Mouse (Mus musculus): ENCODE results near the gene Uba2. TPM values are rescaled to one million over a fixed set of nuclear protein-coding genes. Genes with fewer than 3 reads are reported as not detected.

Gene Uba2
- polyA plus RNA-seq, 1 experiment from 2014 or later = 199 TPM

DNA sequence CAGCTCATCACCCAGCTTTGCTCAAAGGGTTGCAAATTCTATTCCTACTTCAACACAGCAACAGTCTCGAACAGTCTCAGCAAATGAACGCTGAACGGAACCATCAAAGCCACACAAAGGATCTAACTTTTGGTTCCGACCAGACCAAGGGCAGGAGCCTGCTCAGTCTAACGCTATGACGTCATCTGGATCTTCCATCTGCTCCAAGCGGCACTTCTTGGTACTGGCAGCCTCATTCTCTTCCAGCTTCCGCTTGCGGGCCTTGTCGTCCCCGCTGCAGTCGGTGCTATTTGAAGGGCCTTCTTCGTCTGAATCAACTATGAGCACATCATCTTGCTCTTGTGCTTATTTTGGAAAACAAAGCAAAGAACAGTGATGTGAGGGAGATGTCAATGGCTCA, 28.3 kb downstream of the Uba2 start:
- Histone ChIP-seq H3K4me2 (ENCODE audit: low read length) (no peak overlapping the region), H3K9ac (ENCODE audit: low read length) (no peak overlapping the region), H3K9me3 (replicated peaks; ENCODE audit: control insufficient read depth, low read length) (no peaks in the 10 kb centered on the region), H3K4me3 (ENCODE audit: low read depth, low read length) (no peak overlapping the region), H3K27ac (ENCODE audit: low read depth, low read length) (no peak overlapping the region), H3K27me3 (replicated peaks; ENCODE audit: control insufficient read depth, insufficient read depth, low read length) (no peaks in the 10 kb centered on the region), H3K36me3 (ENCODE audit: control insufficient read depth, insufficient read depth, low read length) (peaks cover 62% of the 10 kb centered on the region), H3K4me1 (ENCODE audit: control insufficient read depth, insufficient read depth, low read length) (no peaks in the 10 kb centered on the region)
- 95% methylated on average over 13 of the region's 13 CpGs for WGBS
- DNase-seq (ENCODE audit: low spot score) = no peak
- no peak for ATAC-seq

DNA sequence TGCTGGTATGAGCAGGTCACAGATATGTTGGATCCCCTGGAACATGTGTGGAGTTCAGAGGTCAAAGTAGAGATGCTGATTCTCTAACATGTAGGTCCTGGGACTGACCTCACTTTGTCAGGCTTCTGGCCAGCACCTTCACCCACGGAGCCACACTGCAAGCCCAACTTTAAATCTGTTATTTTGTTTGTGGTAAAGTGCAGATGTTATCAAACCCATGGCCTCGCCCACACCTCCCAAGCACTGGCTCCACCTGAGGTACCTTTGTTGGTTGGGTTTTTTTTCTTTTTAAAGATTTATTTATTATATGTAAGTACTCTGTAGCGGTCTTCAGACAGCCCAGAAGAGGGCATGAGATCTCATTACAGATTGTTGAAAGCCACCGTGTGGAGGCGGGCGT, 29.9 kb downstream of the Uba2 start:
- no peak overlapping the region for H3K27ac ChIP-seq (ENCODE audit: low read depth, low read length)
- no peaks in the 10 kb centered on the region for H3K4me1 ChIP-seq (ENCODE audit: control insufficient read depth, insufficient read depth, low read length)
- H3K36me3 ChIP-seq (ENCODE audit: control insufficient read depth, insufficient read depth, low read length) = peaks cover 45% of the 10 kb centered on the region
- no peak for ATAC-seq
- 91% methylated on average over 6 of the region's 6 CpGs for WGBS
- H3K9me3 ChIP-seq (replicated peaks; ENCODE audit: control insufficient read depth, low read length) = no peaks in the 10 kb centered on the region
- no peak overlapping the region for H3K9ac ChIP-seq (ENCODE audit: low read length)
- no peak for DNase-seq (ENCODE audit: low spot score)
- H3K4me2 ChIP-seq (ENCODE audit: low read length) = no peak overlapping the region
- H3K27me3 ChIP-seq (replicated peaks; ENCODE audit: control insufficient read depth, insufficient read depth, low read length) = no peaks in the 10 kb centered on the region
- H3K4me3 ChIP-seq (ENCODE audit: low read depth, low read length) = no peak overlapping the region

DNA sequence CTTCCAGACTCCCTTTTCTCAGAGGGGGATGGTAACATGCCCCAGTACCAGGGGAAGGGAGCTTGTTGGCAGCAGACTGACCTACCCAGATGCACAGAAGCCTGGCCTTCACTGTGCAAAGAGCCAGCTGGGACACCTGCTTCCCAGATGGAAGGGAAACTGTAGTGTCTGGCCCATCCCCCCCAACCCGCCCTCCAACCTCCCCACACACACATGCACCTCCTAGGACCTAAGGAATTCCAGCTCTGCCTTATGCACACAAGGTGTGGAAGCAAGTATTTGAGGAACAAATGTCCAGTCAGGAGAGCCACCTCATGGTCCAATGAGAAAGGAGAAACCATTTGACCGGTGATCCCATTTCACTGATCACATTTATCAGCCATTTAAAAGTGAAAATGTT, 35.1 kb downstream of the Uba2 start:
- no peak overlapping the region for H3K4me3 ChIP-seq (ENCODE audit: low read depth, low read length)
- 96% methylated on average over 2 of the region's 2 CpGs for WGBS
- H3K36me3 ChIP-seq (ENCODE audit: control insufficient read depth, insufficient read depth, low read length) = no peaks in the 10 kb centered on the region

DNA sequence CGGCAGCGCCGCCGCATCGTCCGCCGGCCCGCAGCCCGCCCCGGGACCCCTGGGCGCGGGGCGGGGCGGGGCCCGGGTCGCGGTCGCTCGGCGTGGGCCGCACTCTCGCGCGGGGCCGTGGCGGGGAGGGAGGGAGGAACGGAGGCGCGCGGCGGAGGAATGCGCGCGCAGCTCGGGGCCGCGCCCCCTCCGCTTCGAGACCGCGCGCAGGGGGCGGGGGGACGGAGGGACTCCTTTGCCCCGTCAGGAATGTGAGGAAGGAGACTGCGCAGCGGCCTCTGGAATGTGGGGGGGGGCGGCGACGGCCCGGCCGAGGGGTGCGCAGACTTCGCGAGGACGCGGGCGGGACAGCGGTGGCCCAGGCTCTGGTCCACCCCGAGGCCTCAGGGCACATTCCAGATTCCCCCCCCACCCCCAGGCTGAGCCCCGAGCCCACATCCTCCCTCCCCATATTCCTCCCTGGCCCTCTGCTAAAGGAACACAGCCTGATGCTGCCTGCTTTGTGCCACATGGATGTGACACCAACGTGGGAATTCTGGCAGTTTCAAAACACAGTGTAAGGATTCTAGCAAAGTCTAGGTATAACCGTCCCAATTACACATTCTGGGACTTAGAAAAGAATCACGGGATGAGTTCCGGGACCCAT, 36.2 kb downstream of the Uba2 start, which contains the start of gene Wtip:
Gene Wtip, minus strand, starts transcription at position 152 of the 646 bp plus-strand sequence.
- Histone ChIP-seq H3K27me3 (replicated peaks; ENCODE audit: control insufficient read depth, insufficient read depth, low read length) (no peaks in the 10 kb centered on the region), H3K4me2 (ENCODE audit: low read length) (peak within 1 kb of the TSS; percentile 59), H3K4me3 (ENCODE audit: low read depth, low read length) (peak within 1 kb of the TSS; percentile 74), H3K9ac (ENCODE audit: low read length) (peak within 1 kb of the TSS; percentile 84), H3K36me3 (ENCODE audit: control insufficient read depth, insufficient read depth, low read length) (no peaks in the 10 kb centered on the region), H3K9me3 (replicated peaks; ENCODE audit: control insufficient read depth, low read length) (no peaks in the 10 kb centered on the region), H3K4me1 (ENCODE audit: control insufficient read depth, insufficient read depth, low read length) (peaks cover 12% of the 10 kb centered on the region; the same call in 1 of the 2 replicates), H3K27ac (ENCODE audit: low read depth, low read length) (peak within 1 kb of the TSS; percentile 54)
- DNase-seq (ENCODE audit: low spot score) = peak; percentile 88
- peak; percentile 82 for ATAC-seq
- WGBS = 1% methylated on average over 43 of the region's 65 CpGs

More for the DNA sequence above, 35.1 kb downstream of the Uba2 start:
- H3K9me3 ChIP-seq (replicated peaks; ENCODE audit: control insufficient read depth, low read length) = no peaks in the 10 kb centered on the region
- no peak for ATAC-seq
- H3K27ac ChIP-seq (ENCODE audit: low read depth, low read length) = no peak overlapping the region
- H3K4me2 ChIP-seq (ENCODE audit: low read length) = no peak overlapping the region
- no peaks in the 10 kb centered on the region for H3K27me3 ChIP-seq (replicated peaks; ENCODE audit: control insufficient read depth, insufficient read depth, low read length)
- no peak for DNase-seq (ENCODE audit: low spot score)
- H3K9ac ChIP-seq (ENCODE audit: low read length) = no peak overlapping the region
- H3K4me1 ChIP-seq (ENCODE audit: control insufficient read depth, insufficient read depth, low read length) = peaks cover 12% of the 10 kb centered on the region; the same call in 1 of the 2 replicates

DNA sequence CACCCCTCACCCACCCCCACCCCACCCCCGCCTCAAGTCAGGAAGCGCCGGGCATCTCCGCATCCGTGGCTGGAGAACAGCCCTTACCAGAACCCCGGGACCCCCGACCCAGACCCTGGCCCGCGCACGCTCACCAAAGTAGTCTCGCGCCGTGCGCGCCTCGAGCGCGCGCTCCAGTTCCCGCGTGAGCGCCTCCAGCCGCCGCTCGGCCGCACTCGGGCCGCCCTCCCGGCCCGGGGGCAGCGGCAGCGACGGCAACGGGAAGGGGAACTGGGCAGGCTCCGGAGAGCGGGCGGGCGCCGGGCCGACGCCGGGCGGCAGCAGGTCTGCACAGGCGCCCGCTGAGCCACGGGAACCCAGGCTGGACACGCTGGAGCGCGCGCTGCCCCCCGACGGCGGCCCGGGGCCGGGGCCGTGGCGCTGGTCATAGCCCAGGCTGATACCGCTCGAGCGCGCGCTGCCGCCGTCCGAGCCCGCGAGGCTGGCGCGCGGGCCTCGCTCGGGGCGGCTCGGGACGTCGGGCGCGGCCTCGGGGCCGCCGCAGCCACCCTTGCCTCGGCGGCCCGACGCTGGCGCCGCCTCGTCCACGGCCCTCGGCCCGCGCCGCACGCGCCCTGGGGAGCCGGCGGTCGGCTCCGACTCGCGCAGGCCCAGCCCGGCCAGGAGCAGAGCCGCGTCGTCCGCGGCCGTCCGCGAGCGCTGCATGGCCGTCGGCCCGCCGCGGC, 36.9 kb downstream of the Uba2 start:
- Histone ChIP-seq H3K36me3 (ENCODE audit: control insufficient read depth, insufficient read depth, low read length) (no peaks in the 10 kb centered on the region), H3K27me3 (replicated peaks; ENCODE audit: control insufficient read depth, insufficient read depth, low read length) (no peaks in the 10 kb centered on the region), H3K4me2 (ENCODE audit: low read length) (peak overlapping the region; percentile 59), H3K9ac (ENCODE audit: low read length) (peak overlapping the region; percentile 84), H3K4me3 (ENCODE audit: low read depth, low read length) (peak overlapping the region; percentile 74), H3K27ac (ENCODE audit: low read depth, low read length) (peak overlapping the region; percentile 54; the same call in 1 of the 2 replicates), H3K9me3 (replicated peaks; ENCODE audit: control insufficient read depth, low read length) (no peaks in the 10 kb centered on the region), H3K4me1 (ENCODE audit: control insufficient read depth, insufficient read depth, low read length) (peaks cover 12% of the 10 kb centered on the region; the same call in 1 of the 2 replicates)
- ATAC-seq = peak; percentile 76
- DNase-seq (ENCODE audit: low spot score) = peak; percentile 49
- under 1% methylated on average over 81 of the region's 116 CpGs for WGBS

DNA sequence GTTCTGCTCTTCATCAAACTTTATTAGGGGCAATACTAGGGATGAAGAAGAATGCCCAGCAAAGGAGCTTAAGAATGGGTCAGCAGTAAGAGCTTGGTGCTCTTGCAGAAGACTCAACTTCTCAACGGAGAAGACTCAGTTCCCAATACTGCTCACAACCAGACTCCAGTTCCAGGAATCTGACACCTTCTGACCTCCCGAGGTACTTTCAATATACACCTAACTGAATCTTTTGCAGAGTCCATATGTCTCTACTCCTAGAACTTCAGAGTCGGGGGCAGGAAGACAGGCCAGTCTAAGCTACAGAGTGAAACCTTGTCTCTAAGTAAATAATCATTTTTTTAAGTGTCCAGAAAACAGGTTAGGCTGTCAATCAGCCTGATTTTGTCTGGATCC, 37.4 kb downstream of the Uba2 start:
- H3K9ac ChIP-seq (ENCODE audit: low read length) = peak overlapping the region; percentile 84
- peak overlapping the region; percentile 59 for H3K4me2 ChIP-seq (ENCODE audit: low read length)
- H3K36me3 ChIP-seq (ENCODE audit: control insufficient read depth, insufficient read depth, low read length) = 0 out of 2 replicates have a peak, but pooled peaks cover 1% of the 10 kb centered on the region
- H3K9me3 ChIP-seq (replicated peaks; ENCODE audit: control insufficient read depth, low read length) = no peaks in the 10 kb centered on the region
- no peak overlapping the region for H3K27ac ChIP-seq (ENCODE audit: low read depth, low read length)
- DNase-seq (ENCODE audit: low spot score) = no peak
- peaks cover 12% of the 10 kb centered on the region; the same call in 1 of the 2 replicates for H3K4me1 ChIP-seq (ENCODE audit: control insufficient read depth, insufficient read depth, low read length)
- ATAC-seq = no peak; the same call in 1 of the 2 replicates
- H3K27me3 ChIP-seq (replicated peaks; ENCODE audit: control insufficient read depth, insufficient read depth, low read length) = no peaks in the 10 kb centered on the region
- H3K4me3 ChIP-seq (ENCODE audit: low read depth, low read length) = peak overlapping the region; percentile 74
- 13% methylated on average over 3 of the region's 3 CpGs for WGBS

DNA sequence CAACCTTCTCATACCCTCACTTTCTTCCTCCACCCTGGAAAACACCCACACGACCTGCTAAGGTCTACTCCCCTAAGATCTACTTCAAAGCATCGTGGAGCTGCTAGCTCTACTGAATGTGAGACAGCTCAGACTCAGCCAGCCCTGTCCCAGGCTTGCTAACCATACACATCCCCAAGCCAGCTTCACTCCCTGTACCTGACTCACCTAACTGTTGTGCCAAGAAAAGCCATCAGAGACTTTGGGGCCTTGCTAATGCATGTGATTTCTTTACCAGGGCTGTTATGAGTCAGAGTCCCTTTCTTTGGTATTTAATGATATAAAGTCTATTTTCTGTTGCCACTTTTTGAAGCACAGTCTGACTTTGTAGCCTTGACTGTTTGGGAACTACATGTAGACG, 38.3 kb downstream of the Uba2 start:
- Histone ChIP-seq H3K9ac (ENCODE audit: low read length) (0 out of 2 replicates have a peak overlapping the region, but pooled peaks have one; percentile 13), H3K36me3 (ENCODE audit: control insufficient read depth, insufficient read depth, low read length) (0 out of 2 replicates have a peak, but pooled peaks cover 2% of the 10 kb centered on the region), H3K4me3 (ENCODE audit: low read depth, low read length) (no peak overlapping the region), H3K27me3 (replicated peaks; ENCODE audit: control insufficient read depth, insufficient read depth, low read length) (no peaks in the 10 kb centered on the region), H3K4me2 (ENCODE audit: low read length) (peak overlapping the region; percentile 59; the same call in 1 of the 2 replicates), H3K27ac (ENCODE audit: low read depth, low read length) (no peak overlapping the region), H3K9me3 (replicated peaks; ENCODE audit: control insufficient read depth, low read length) (no peaks in the 10 kb centered on the region), H3K4me1 (ENCODE audit: control insufficient read depth, insufficient read depth, low read length) (peaks cover 12% of the 10 kb centered on the region; the same call in 1 of the 2 replicates)
- ATAC-seq (no peak), DNase-seq (ENCODE audit: low spot score) (no peak)
- 72% methylated on average over 3 of the region's 3 CpGs for WGBS

DNA sequence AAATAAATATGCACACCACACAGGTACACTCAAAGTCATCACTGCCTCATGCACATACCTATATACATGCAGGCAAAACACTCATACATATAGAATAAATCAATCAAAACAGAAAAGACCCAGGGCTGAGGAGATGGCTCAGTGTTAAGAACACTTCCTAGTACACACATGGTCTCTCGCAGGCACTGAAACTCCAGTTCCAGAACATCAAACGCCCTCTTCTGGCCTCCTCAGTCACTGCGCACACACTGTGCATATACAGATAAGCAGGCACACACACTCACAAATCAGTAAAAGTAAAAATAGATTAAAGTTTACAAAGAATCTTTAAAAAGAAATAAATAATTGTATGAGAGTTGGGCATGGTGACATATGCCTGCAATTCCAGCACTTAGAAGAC, 43.1 kb downstream of the Uba2 start:
- H3K4me1 ChIP-seq (ENCODE audit: control insufficient read depth, insufficient read depth, low read length) = peaks cover under 1% of the 10 kb centered on the region; the same call in 1 of the 2 replicates
- 86% methylated on average over 3 of the region's 3 CpGs for WGBS
- ATAC-seq = no peak

More for the DNA sequence above, 43.1 kb downstream of the Uba2 start:
- Histone ChIP-seq H3K9ac (ENCODE audit: low read length) (no peak overlapping the region), H3K36me3 (ENCODE audit: control insufficient read depth, insufficient read depth, low read length) (0 out of 2 replicates have a peak, but pooled peaks cover 5% of the 10 kb centered on the region), H3K4me2 (ENCODE audit: low read length) (no peak overlapping the region), H3K9me3 (replicated peaks; ENCODE audit: control insufficient read depth, low read length) (no peaks in the 10 kb centered on the region), H3K27ac (ENCODE audit: low read depth, low read length) (no peak overlapping the region), H3K27me3 (replicated peaks; ENCODE audit: control insufficient read depth, insufficient read depth, low read length) (no peaks in the 10 kb centered on the region), H3K4me3 (ENCODE audit: low read depth, low read length) (no peak overlapping the region)
- no peak for DNase-seq (ENCODE audit: low spot score)

Data from forebrain, embryonic 14.5 days (tissue).